Mouse (Mus musculus): ENCODE data around the gene Theg. TPM values are rescaled to one million over a fixed set of nuclear protein-coding genes. Genes with fewer than 3 reads are reported as not detected.

The Theg gene
- not detected in 2 replicates for polyA plus RNA-seq (2012)

- H3K4me1 ChIP-seq (ENCODE audit: control insufficient read depth): no peaks in the 10 kb centered on the region
- no peaks in the 10 kb centered on the region for H3K36me3 ChIP-seq (ENCODE audit: control insufficient read depth)
- no peaks in the 10 kb centered on the region for H3K9me3 ChIP-seq (ENCODE audit: control insufficient read depth, low read length)
- H3K27me3 ChIP-seq (ENCODE audit: control insufficient read depth): no peaks in the 10 kb centered on the region
- no peak within 1 kb of the TSS for H3K4me3 ChIP-seq (replicated peaks)
- TF ChIP-seq TAL1 (IDR thresholded peaks at IDR 0.05; ENCODE audit: low read length) (no peak), GATA1 (IDR thresholded peaks at IDR 0.05; ENCODE audit: low read length) (no peak)
Measured at GRCm38 (mm10) chr10:79587061-79587751, at the start of gene Theg. Gene Theg (minus strand): TSS chr10:79587331.

- H3K27me3 ChIP-seq (ENCODE audit: control insufficient read depth): peaks cover 43% of the 10 kb centered on the region
- no peaks in the 10 kb centered on the region for H3K36me3 ChIP-seq (ENCODE audit: control insufficient read depth)
- H3K9me3 ChIP-seq (ENCODE audit: control insufficient read depth, low read length): no peaks in the 10 kb centered on the region
- TF ChIP-seq GATA1 (IDR thresholded peaks at IDR 0.05; ENCODE audit: low read length) (no peak), TAL1 (IDR thresholded peaks at IDR 0.05; ENCODE audit: low read length) (no peak)
- H3K4me3 ChIP-seq (replicated peaks): no peak overlapping the region
- no peaks in the 10 kb centered on the region for H3K4me1 ChIP-seq (ENCODE audit: control insufficient read depth)
Measured at GRCm38 (mm10) chr10:79636287-79636686, 49.2 kb upstream of the Theg start.

GRCm38 (mm10) chr10:79633006-79633777 lies 46.1 kb upstream of the Theg start:
- TF ChIP-seq TAL1 (IDR thresholded peaks at IDR 0.05; ENCODE audit: low read length) (no peak), GATA1 (IDR thresholded peaks at IDR 0.05; ENCODE audit: low read length) (no peak)
- Histone ChIP-seq H3K9me3 (ENCODE audit: control insufficient read depth, low read length) (no peaks in the 10 kb centered on the region), H3K4me3 (replicated peaks) (no peak overlapping the region), H3K4me1 (ENCODE audit: control insufficient read depth) (no peaks in the 10 kb centered on the region), H3K36me3 (ENCODE audit: control insufficient read depth) (no peaks in the 10 kb centered on the region), H3K27me3 (ENCODE audit: control insufficient read depth) (peaks cover 22% of the 10 kb centered on the region)

GRCm38 (mm10) chr10:79631432-79631831 lies 44.3 kb upstream of the Theg start:
- H3K4me3 ChIP-seq (replicated peaks): no peak overlapping the region
- H3K4me1 ChIP-seq (ENCODE audit: control insufficient read depth): no peaks in the 10 kb centered on the region
- H3K27me3 ChIP-seq (ENCODE audit: control insufficient read depth): peaks cover 5% of the 10 kb centered on the region
- H3K9me3 ChIP-seq (ENCODE audit: control insufficient read depth, low read length): no peaks in the 10 kb centered on the region
- TF ChIP-seq GATA1 (IDR thresholded peaks at IDR 0.05; ENCODE audit: low read length): no peak
- TF ChIP-seq TAL1 (IDR thresholded peaks at IDR 0.05; ENCODE audit: low read length): no peak
- no peaks in the 10 kb centered on the region for H3K36me3 ChIP-seq (ENCODE audit: control insufficient read depth)

- no peak for TF ChIP-seq TAL1 (IDR thresholded peaks at IDR 0.05; ENCODE audit: low read length)
- TF ChIP-seq GATA1 (IDR thresholded peaks at IDR 0.05; ENCODE audit: low read length): no peak
- Histone ChIP-seq H3K36me3 (ENCODE audit: control insufficient read depth) (no peaks in the 10 kb centered on the region), H3K27me3 (ENCODE audit: control insufficient read depth) (no peaks in the 10 kb centered on the region), H3K4me3 (replicated peaks) (no peak overlapping the region), H3K9me3 (ENCODE audit: control insufficient read depth, low read length) (no peaks in the 10 kb centered on the region), H3K4me1 (ENCODE audit: control insufficient read depth) (no peaks in the 10 kb centered on the region)
Measured at GRCm38 (mm10) chr10:79628377-79628776, 41.2 kb upstream of the Theg start.

- Histone ChIP-seq H3K36me3 (ENCODE audit: control insufficient read depth) (no peaks in the 10 kb centered on the region), H3K27me3 (ENCODE audit: control insufficient read depth) (no peaks in the 10 kb centered on the region), H3K4me3 (replicated peaks) (no peak overlapping the region), H3K4me1 (ENCODE audit: control insufficient read depth) (no peaks in the 10 kb centered on the region), H3K9me3 (ENCODE audit: control insufficient read depth, low read length) (no peaks in the 10 kb centered on the region)
- TF ChIP-seq GATA1 (IDR thresholded peaks at IDR 0.05; ENCODE audit: low read length): no peak
- no peak for TF ChIP-seq TAL1 (IDR thresholded peaks at IDR 0.05; ENCODE audit: low read length)
Measured at GRCm38 (mm10) chr10:79626156-79626555, 39.0 kb upstream of the Theg start.

GRCm38 (mm10) chr10:79625398-79625797 lies 38.3 kb upstream of the Theg start:
- Histone ChIP-seq H3K4me1 (ENCODE audit: control insufficient read depth) (no peaks in the 10 kb centered on the region), H3K27me3 (ENCODE audit: control insufficient read depth) (no peaks in the 10 kb centered on the region), H3K36me3 (ENCODE audit: control insufficient read depth) (no peaks in the 10 kb centered on the region), H3K9me3 (ENCODE audit: control insufficient read depth, low read length) (no peaks in the 10 kb centered on the region), H3K4me3 (replicated peaks) (no peak overlapping the region)
- no peak for TF ChIP-seq GATA1 (IDR thresholded peaks at IDR 0.05; ENCODE audit: low read length)
- TF ChIP-seq TAL1 (IDR thresholded peaks at IDR 0.05; ENCODE audit: low read length): no peak

GRCm38 (mm10) chr10:79623950-79624349 lies 36.8 kb upstream of the Theg start:
- no peak for TF ChIP-seq TAL1 (IDR thresholded peaks at IDR 0.05; ENCODE audit: low read length)
- no peak for TF ChIP-seq GATA1 (IDR thresholded peaks at IDR 0.05; ENCODE audit: low read length)
- no peaks in the 10 kb centered on the region for H3K36me3 ChIP-seq (ENCODE audit: control insufficient read depth)
- no peaks in the 10 kb centered on the region for H3K4me1 ChIP-seq (ENCODE audit: control insufficient read depth)
- H3K9me3 ChIP-seq (ENCODE audit: control insufficient read depth, low read length): no peaks in the 10 kb centered on the region
- H3K4me3 ChIP-seq (replicated peaks): no peak overlapping the region
- no peaks in the 10 kb centered on the region for H3K27me3 ChIP-seq (ENCODE audit: control insufficient read depth)

- H3K4me3 ChIP-seq (replicated peaks): no peak overlapping the region
- TF ChIP-seq GATA1 (IDR thresholded peaks at IDR 0.05; ENCODE audit: low read length) (no peak), TAL1 (IDR thresholded peaks at IDR 0.05; ENCODE audit: low read length) (no peak)
- no peaks in the 10 kb centered on the region for H3K9me3 ChIP-seq (ENCODE audit: control insufficient read depth, low read length)
- H3K27me3 ChIP-seq (ENCODE audit: control insufficient read depth): peaks cover 31% of the 10 kb centered on the region
- peaks cover 9% of the 10 kb centered on the region for H3K4me1 ChIP-seq (ENCODE audit: control insufficient read depth)
- H3K36me3 ChIP-seq (ENCODE audit: control insufficient read depth): no peaks in the 10 kb centered on the region
Measured at GRCm38 (mm10) chr10:79616376-79616775, 29.2 kb upstream of the Theg start.

Data from erythroblast, embryonic 14.5 days (primary cell).